Mouse (Mus musculus) skeletal muscle tissue, adult 2 months (tissue): ENCODE data around the gene Zfp131.

ENCODE experiments used
- DNase-seq: peaks from one replicate; pipeline ENCODE4 v3.0.0-alpha.2; 2012; ENCODE audit warnings: low read depth, low spot score

Zfp131 gene

DNA sequence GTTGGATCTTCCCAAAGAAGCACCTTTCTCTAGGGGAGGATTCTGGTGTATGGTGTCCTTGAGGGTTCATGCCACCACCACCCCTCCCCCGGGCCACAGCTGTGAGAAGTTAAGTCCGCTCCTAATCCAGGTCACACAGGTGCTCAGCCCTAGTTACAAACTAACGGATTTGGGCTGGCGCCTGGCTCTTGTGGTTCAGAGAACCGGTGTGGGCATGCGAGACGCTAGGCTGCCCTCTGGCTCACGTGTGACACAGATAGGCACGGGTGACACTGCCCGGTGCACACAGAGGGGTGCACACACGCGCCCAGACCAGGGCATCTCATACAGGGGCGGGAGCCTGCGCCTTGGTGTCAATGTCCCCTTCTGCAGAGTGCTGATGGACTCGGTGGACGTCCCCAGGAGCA lies 35.5 kb downstream of the Zfp131 start:
- peak; percentile 20 for DNase-seq

DNA sequence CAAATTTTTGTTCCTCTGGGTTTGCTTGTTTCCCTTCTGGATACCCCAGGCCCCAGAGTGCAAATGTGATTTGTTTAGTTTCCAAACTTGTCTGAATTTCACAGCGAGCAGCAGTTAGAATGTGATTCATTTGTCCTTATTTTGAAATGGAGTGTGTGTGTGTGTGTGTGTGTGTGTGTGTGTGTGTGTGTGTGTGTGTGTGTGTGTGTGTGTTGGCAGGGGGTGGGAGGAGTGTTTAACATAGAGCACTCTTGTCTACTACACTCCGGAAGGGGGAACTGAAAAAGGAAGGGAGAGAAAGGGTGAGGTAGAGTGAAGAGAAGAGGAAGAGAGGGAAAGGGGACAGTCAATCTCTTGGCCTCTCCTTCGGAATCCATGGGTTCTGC lies 36.1 kb downstream of the Zfp131 start:
- DNase-seq: no peak

DNA sequence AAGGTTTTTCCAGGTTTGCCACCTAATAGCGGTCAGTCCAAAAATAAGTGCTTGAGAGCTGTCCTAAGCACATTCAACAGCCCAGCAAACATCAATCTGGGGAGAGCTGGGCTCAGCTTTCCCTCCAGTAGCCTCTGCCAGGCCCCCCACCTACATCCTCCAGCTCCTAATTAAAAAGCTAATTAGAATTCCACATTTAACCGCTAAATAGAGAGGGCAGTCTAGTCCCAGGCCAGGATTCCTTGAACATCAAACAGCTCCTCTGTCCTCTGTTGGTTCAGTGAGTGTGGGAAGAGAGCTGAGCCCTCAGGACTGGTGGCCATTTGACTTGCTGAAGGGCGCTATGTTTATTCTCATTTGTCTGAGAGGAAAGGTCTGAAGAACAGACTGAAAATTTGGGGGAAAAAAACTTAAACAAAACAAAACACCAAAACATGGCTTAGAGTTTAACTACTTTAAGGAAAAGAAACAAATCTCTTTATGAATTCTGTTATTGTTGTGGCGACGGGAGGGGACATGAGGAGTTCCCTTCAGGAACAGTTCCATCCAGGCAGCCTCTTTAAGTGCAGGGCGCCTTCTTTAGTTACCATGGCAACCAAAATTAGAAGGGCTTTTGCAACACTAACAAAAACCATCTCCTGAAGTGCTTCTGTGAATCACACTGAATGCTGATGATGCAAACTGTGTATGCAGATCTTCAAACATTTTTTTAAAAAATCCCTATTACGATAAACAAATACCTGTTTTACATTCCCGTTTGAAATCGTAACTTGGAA lies 36.6 kb downstream of the Zfp131 start:
- DNase-seq: no peak

DNA sequence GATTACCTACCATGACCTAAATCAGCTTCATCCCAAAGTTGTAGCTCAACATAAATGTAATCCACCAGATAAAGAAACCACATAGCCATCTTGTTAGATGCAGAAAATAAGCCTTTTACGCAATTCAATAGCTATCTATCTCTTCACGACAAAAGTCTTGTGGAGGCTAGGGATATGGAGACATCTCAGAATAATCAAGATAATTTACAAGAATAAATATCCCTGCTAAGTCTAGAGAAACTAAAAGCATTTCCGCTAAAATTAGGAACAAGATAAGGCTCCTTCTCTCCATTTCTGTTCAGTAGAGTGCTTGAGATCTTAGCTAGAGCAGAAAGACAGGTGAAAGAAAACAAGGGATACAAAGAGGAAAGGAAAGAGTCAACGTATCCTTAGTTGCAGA lies 43.8 kb downstream of the Zfp131 start:
- no peak for DNase-seq

DNA sequence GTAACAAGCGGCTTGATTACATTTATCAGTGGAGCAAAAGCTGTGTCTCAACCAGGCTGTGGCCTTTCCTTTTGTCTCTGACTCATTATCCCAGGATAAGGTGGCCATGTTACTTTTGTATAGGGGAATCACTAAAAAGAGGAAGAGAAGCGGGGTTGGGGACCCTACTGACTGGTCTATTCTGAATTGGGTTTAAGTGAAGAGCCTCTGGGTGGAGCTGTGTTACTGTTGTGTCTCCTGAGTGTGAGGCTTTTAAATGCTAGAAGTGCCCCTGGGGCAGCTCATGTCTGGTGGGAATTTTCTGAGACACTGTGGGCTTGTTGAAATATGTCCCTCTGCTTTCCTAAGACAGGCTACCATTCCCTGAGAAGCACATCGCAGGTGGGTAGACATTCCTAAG lies 47.2 kb downstream of the Zfp131 start:
- DNase-seq: no peak

DNA sequence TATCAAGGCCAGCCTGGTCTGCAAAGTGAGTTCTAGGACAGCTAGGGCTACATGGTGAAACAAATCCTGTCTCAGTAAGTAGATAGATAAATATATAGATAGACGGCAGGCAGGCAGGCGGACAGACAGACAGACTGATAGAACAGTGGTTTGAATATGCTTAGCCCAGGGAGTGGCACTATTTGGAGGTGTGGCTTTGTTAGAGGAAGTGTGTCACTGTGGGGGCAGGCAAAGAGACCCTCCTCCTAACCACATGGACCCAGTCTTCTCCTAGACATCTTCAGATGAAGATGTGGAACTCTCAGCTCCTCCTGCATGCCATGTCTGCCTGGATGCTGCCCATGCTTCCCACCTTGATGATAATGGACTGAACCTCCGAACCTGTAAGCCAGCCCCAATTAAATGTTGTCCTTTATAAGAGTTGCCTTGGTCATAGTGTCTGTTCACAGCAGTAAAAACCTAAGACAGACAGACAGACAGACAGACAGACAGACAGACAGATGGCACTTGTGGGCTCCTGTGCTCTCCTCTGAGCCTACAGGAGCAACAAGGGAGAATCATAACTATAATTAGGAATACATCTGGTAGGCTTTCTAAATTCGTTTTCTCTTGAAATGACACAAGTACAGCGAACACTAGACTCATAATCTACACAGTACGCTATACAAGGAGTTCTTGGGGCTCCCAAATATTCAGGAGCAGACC lies 47.8 kb downstream of the Zfp131 start:
- DNase-seq: no peak

DNA sequence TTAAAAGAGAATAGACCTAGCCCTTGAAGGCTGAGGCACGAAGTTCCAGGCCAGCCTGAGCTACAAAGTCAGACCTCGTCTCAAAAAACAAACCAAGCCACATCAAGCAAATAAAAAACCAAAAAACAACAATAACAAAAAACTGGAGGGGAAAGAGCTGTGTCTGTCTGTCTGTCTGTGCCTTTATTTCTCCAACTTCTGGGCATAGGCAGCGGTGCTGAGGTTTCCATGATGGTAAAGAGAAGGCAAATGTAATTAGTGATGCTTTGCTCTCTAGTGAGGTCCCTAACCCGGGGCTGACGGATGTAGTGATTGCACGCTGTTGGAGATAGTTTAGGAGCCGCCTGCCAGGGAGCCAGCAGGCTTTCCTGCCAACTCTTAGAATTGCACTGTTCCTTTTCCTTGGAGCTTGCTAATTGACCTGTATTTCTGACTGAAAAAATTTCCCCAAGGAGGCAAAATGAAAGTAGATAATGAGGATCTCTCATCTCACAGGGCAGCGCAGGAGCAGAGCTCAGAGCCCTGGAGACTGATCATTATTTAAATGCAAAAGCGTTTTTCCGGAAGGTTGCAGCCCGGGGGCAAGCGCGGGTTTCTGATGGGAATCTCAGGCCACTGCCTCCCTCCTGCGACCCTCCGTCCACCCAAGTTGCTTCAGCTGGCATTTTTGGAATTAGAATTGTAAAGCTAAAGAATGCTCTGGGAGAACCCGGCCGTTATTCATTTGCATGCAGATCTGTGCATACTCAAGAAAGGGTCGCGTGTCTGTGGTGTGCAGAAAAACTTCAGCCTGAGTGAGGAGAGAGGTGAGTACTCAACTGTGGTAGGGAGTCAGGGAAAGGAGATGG lies 49.1 kb downstream of the Zfp131 start:
- DNase-seq: no peak

DNA sequence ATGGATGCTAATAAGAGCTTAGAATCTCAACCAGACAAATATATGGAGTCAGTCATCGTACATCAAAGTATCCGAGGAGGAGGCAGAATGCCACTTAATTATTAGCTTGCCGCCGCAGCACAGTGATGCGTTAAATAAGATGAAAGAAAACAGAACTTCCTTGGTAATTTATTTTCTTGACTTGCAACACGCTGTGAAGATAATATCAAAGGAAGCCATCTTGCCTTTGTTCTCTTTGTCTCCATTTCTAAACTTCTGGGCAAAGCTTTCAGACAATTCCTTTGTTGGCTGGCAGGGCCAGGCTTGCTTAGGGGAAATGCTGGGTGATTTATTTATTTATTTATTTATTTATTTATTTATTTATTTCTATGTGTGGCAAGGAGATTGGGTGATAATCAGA lies 59.2 kb downstream of the Zfp131 start:
- no peak for DNase-seq

DNA sequence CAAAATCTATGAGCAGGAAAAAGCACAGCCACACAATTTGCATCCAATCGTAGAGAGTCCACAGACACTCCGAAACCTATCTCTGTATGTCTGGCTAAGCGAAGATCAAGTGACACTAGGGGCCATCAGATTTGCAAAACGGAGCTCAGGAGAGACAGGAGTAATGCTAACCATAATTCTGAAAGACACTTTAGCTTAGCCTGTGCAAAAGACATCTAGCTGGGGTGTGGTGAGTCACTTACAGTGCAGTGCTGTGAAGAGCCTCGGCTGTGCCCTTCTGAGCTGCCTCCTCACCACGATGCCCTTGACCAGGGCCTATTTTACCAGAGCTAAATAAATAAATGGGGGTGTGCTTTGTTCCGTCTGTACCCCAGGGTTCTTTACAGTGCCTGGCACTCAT lies 61.3 kb downstream of the Zfp131 start:
- no peak for DNase-seq

DNA sequence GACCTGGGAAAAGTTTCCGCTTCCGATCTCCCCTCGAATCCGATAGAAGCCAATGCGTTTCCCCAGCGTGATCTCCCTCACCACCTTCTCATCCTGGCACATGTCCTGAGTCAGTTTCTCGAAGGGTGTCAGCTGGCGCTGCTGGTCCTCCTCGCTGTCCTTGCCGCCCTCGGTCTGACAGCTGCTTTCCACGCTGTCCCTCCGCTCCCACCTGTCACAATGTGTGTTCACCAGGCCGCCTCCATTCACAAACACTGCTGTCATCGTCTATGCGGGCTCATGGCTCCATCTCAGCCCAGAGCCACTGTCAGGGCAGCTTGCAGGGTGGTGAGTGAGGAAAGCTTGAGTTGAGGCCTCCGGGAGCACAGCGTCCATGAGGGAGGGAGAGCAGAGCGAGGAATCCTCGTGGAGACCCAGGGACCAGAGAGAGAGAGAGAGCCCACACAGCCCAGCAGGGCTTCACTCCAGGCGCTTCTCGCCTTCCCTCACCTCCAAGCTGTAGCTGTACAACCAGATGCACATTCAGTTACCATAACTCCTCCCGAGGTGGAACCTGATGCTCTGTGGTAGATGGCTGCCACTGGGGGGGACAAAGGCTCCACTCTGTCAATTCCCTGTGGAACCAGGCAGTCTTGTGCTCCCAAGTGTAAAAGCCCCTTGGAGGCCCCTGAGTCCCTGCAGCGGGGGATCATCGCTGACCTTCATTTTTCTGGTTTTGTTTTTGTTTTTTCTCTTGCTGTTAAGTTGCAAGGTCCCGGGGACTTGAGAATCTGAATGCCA lies 62.9 kb downstream of the Zfp131 start:
- DNase-seq: no peak

DNA sequence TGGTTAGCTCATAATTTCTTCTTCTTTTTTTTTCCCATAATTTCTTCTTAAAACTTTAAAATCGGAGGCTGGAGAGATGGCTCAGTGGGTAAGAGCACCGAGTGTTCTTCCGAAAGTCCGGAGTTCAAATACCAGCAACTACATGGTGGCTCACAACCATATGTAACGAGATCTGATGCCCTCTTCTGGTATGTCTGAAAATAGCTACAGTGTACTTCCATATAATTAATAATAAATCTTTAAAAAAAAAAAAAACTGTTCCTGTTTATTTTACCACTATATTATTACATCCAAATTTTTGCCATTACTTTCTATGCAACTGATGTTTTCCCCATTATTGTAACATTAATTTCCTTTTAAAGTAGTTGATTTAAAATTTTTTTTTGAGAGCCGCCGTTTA lies 66.1 kb downstream of the Zfp131 start:
- no peak for DNase-seq

DNA sequence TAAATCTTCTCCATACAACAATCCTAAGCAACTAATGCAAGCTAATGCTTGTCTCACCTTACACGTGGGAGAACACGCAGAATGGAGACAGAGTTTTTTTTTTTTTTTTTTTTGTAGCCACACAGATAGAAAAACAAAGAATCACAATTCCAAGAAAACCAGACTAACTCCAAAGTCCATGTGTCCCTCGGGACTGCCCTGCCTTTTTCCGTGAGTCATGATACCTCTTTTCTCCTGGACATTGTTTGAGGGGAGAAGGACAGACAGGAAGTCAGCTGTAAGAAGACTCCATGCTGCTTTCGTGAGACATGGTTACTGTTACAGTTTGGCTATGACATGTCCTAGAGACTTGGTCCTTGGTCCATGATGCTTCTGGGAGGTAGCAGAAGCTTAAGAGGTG lies 67.3 kb downstream of the Zfp131 start:
- DNase-seq: no peak

DNA sequence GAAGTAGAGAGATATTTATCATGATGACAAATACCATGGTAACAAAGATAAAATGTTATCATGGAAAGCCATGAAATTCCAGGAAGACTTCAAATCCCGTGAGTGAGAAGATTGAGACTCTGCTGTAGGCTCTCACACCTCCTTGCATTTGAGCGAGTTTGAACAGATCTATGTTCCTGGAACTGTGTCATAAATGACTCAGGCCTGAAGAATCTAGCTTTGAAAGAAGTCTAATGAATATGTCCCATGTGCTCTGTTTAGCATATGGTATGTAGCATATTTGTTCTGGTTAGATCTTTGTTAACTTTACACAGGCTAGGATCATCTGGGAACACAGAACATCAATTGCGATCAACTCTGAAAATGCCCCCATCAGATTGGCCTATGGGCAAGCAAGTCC lies 68.2 kb downstream of the Zfp131 start:
- DNase-seq: no peak

DNA sequence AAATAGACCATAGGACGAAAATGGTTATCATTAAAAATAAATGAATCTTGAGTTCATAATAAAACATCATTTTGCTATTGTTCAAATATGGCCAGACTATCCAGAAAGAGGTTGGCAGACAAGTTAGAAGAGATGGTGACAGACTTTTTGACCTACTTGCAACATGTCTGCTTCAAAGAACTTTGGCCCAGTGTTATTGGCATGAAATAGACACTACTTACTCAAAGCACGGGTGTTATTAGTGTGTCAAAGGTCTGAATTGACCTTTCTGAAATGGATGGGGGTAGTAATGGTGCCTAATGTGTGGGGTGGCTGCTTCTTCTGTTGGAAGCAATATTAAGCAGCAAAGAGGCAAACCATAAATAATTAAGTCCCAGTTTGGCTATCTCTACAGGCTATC lies 74.6 kb downstream of the Zfp131 start:
- DNase-seq: no peak
